Mouse (Mus musculus) heart, adult 8-10 months (tissue): ENCODE measurements around the gene Lrrc63. TPM values are rescaled to one million over a fixed set of nuclear protein-coding genes. Genes with fewer than 3 reads are reported as not detected.

ENCODE experiments used
- total RNA-seq, 4 experiments: library from RNA; stranded (reverse); gene quantifications; 2 replicates each; pipeline ENCODE4 v1.2.4; 2022

Gene Lrrc63
- total RNA-seq, 4 experiments from 2014 or later = not detected

Other genes with a start within 250 kb of the Lrrc63 start
- 10 to 100 TPM; 13.3 to 14.7 (median 14.6) TPM for gene Lrch1, start 183.0 kb downstream of the Lrrc63 start, total RNA-seq
- 1 to 10 TPM in 2 of 4 experiments, under 1 TPM in 2; 0.69 to 1.3 (median 0.99) TPM for gene Rubcnl, start 114.9 kb downstream of the Lrrc63 start, total RNA-seq
- gene Lcp1, start 220 bp upstream of the Lrrc63 start, total RNA-seq = 10 to 100 TPM in 3 of 4 experiments, 1 to 10 TPM in 1; 8.8 to 14.3 (median 11.4) TPM
- not detected for gene Cpb2, start 111.4 kb upstream of the Lrrc63 start, total RNA-seq
- gene Zc3h13, start 153.5 kb upstream of the Lrrc63 start, total RNA-seq = 10 to 100 TPM; 21.7 to 30.7 (median 25.6) TPM